Mouse (Mus musculus) 3134 (cell line): ENCODE measurements around the gene Chst14.

Source experiments
- DNase-seq: peaks from one replicate; pipeline ENCODE4 v3.0.0-alpha.2; 2011; ENCODE audit warnings: low spot score; ENCODE audit not compliant: insufficient read length; ENCODE audit errors: extremely low read depth

Gene Chst14

GRCm38 (mm10) chr2:118926361-118926997 lies at the start of gene Chst14:
Gene Chst14 (plus strand): TSS chr2:118926496.
- DNase-seq, result peak; percentile 83

GRCm38 (mm10) chr2:118881019-118881418 lies 45.3 kb upstream of the Chst14 start:
- DNase-seq, result no peak

GRCm38 (mm10) chr2:118881956-118882355 lies 44.3 kb upstream of the Chst14 start:
- DNase-seq, result no peak

GRCm38 (mm10) chr2:118882840-118883679 lies 43.2 kb upstream of the Chst14 start:
- peak; percentile 93 for DNase-seq

GRCm38 (mm10) chr2:118887440-118887839 lies 38.9 kb upstream of the Chst14 start:
- DNase-seq, result no peak

- no peak for DNase-seq
Observed at GRCm38 (mm10) chr2:118887845-118888548, 38.3 kb upstream of the Chst14 start.

- DNase-seq, result no peak
Observed at GRCm38 (mm10) chr2:118891173-118891572, 35.1 kb upstream of the Chst14 start.

GRCm38 (mm10) chr2:118895990-118896913 lies 30.0 kb upstream of the Chst14 start:
- DNase-seq, result no peak

- no peak for DNase-seq
Observed at GRCm38 (mm10) chr2:118896914-118897291, 29.4 kb upstream of the Chst14 start.

- no peak for DNase-seq
Observed at GRCm38 (mm10) chr2:118897392-118897791, 28.9 kb upstream of the Chst14 start.

GRCm38 (mm10) chr2:118897808-118898207 lies 28.5 kb upstream of the Chst14 start:
- no peak for DNase-seq

GRCm38 (mm10) chr2:118898771-118899170 lies 27.5 kb upstream of the Chst14 start:
- no peak for DNase-seq

- no peak for DNase-seq
Observed at GRCm38 (mm10) chr2:118899306-118899705, 27.0 kb upstream of the Chst14 start.

GRCm38 (mm10) chr2:118899981-118900825 lies 26.1 kb upstream of the Chst14 start, which contains the start of gene Bahd1:
Gene Bahd1 (plus strand): TSS chr2:118900377.
- DNase-seq, result peak; percentile 74

- peak; percentile 44 for DNase-seq
Observed at GRCm38 (mm10) chr2:118900826-118901140, 25.5 kb upstream of the Chst14 start.

- DNase-seq, result peak; percentile 95
Observed at GRCm38 (mm10) chr2:118901175-118902031, 24.9 kb upstream of the Chst14 start.

- DNase-seq, result peak; percentile 70
Observed at GRCm38 (mm10) chr2:118902051-118903025, 24.0 kb upstream of the Chst14 start.
